Mouse (Mus musculus): ENCODE measurements around the gene Rnf224. TPM values are rescaled to one million over a fixed set of nuclear protein-coding genes. Genes with fewer than 3 reads are reported as not detected.
A peak's percentile ranks its signal among the peaks of the same experiment; 100 is the strongest.

The Rnf224 gene
- total and polyA plus RNA-seq, 2 experiments from 2014 or later = not detected

DNA sequence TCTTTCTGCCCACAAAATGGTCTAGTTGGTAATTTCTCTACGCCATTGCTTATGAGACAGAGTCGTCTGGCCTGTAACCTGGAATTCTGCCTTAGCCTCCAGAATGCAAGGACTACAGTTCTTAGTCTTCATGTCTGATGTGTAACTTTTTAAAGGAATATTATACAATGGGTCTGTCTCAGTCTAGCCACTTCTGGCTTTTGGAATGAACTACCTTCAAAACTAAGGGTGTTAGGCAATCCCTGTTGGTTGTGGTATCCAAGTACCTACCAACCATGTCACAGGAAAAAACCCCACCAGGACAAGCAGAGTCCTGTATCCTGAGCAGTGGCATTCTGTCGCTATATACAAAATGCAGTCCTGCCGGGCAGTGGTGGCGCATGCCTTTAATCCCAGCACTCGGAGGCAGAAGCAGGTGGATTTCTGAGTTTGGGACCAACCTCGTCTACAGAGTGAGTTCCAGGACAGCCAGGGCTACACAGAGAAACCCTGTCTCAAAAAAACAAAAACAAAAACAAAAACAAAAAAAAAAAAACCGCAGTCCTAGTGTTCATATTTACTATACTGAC lies 10.7 kb downstream of the Rnf224 start:
- TF ChIP-seq CTCF (IDR thresholded peaks at IDR 0.05; ENCODE audit: low read depth) (no peak), EP300 (IDR thresholded peaks at IDR 0.05; ENCODE audit: low read depth) (no peak)
- peak overlapping the region; percentile 95 for H3K27ac ChIP-seq (ENCODE audit: low read depth)
- H3K36me3 ChIP-seq (replicated peaks; ENCODE audit: control insufficient read depth, insufficient read depth, low read length) = peaks cover 11% of the 10 kb centered on the region
- H3K9me3 ChIP-seq (replicated peaks; ENCODE audit: control insufficient read depth, low read length) = no peaks in the 10 kb centered on the region
- ATAC-seq (ENCODE audit: insufficient read depth, low read depth) (no peak), DNase-seq (ENCODE audit: low spot score) (no peak)
- peaks cover 22% of the 10 kb centered on the region for H3K4me1 ChIP-seq (ENCODE audit: control insufficient read depth, insufficient read depth)
- no peak overlapping the region for H3K9ac ChIP-seq (replicated peaks; ENCODE audit: low read depth, low read length)
- 0 out of 2 replicates have a peak, but pooled peaks cover 4% of the 10 kb centered on the region for H3K27me3 ChIP-seq (ENCODE audit: control insufficient read depth, insufficient read depth, low read length)
- H3K4me2 ChIP-seq (ENCODE audit: low read depth, low read length) = peak overlapping the region; percentile 61
- 75% methylated on average over 8 of the region's 8 CpGs for WGBS
- H3K4me3 ChIP-seq (ENCODE audit: low read depth, low read length) = no peak overlapping the region

DNA sequence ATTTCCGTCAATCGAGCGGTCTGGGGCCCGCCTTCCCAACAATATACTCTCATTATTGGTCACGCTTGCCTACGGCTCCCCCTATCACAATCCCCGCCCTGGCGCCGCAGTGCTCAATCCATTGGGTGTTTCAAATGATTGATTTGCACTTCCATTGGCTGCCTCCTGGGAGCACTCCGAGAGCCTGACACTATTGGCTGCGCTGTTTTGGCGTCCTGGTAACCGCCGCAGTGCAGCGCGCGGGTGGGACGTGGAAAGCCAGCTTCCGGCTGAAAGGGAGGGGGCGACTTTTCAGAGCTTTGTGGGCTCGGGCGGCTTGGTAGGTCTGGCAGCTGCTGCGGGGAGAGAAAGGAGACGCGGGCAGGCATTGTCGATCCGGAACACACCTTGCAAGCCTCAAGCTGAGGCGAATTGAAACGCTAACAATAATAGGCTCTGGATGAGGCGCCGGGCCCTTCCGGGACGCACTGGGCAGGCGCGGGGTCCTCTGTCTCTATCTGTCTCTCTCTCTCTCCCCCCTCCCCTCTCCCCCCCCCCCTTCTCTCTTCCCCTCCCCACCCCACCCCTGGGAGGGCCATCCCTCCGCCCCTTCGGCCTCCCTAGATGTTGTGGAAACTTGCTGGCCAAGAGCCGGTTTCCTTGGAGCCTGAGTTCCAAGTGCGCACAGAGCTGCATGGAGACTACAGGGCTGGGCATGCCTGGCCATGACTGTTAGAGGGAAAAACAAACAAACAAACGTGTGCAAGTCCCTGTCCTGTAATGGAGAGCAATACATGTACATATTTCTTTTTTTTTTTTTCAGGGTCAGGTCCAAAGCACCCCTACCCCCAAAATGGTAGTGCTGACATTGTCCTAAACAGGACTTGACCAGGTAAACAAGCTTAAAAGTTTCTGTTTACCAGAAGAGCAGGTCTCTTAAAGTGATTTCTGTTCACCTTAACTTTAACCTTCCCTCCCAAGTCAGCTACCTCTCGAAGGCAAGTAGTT lies 11.5 kb downstream of the Rnf224 start:
- ATAC-seq (ENCODE audit: insufficient read depth, low read depth) (peak; percentile 90), DNase-seq (ENCODE audit: low spot score) (peak; percentile 100)
- no peaks in the 10 kb centered on the region for H3K9me3 ChIP-seq (replicated peaks; ENCODE audit: control insufficient read depth, low read length)
- H3K4me2 ChIP-seq (ENCODE audit: low read depth, low read length) = peak overlapping the region; percentile 61
- H3K4me3 ChIP-seq (ENCODE audit: low read depth, low read length) = peak overlapping the region; percentile 78
- H3K4me1 ChIP-seq (ENCODE audit: control insufficient read depth, insufficient read depth) = peaks cover 22% of the 10 kb centered on the region
- peaks cover 11% of the 10 kb centered on the region for H3K36me3 ChIP-seq (replicated peaks; ENCODE audit: control insufficient read depth, insufficient read depth, low read length)
- 2% methylated on average over 41 of the region's 41 CpGs for WGBS
- H3K27me3 ChIP-seq (ENCODE audit: control insufficient read depth, insufficient read depth, low read length) = no peaks in the 10 kb centered on the region
- H3K27ac ChIP-seq (ENCODE audit: low read depth) = peak overlapping the region; percentile 95
- peak overlapping the region; percentile 63 for H3K9ac ChIP-seq (replicated peaks; ENCODE audit: low read depth, low read length)
- no peak for TF ChIP-seq CTCF (IDR thresholded peaks at IDR 0.05; ENCODE audit: low read depth)
- peak; percentile 11; the same call in 1 of the 2 replicates for TF ChIP-seq EP300 (IDR thresholded peaks at IDR 0.05; ENCODE audit: low read depth)

DNA sequence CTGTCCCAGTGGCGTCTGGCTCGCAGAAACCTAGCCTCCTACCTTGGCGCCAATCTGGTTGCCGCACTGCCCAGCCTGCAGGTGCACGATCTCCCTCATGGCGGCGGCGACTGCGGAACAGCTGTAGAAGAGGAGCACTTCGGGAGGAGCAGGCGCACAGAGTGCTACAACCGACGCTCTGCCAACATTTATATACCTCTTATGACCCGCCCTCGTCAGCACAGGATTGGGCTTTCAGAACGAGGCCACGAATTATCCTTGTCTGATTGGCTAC lies 12.2 kb downstream of the Rnf224 start, which contains the start of gene Tubb4b:
TSS of gene Tubb4b (minus strand) at position 211 of the 274 bp plus-strand sequence.
- Histone ChIP-seq H3K4me2 (ENCODE audit: low read depth, low read length) (peak within 1 kb of the TSS; percentile 86), H3K27ac (ENCODE audit: low read depth) (peak within 1 kb of the TSS; percentile 96), H3K9ac (replicated peaks; ENCODE audit: low read depth, low read length) (peak within 1 kb of the TSS; percentile 83), H3K9me3 (replicated peaks; ENCODE audit: control insufficient read depth, low read length) (no peaks in the 10 kb centered on the region), H3K4me1 (ENCODE audit: control insufficient read depth, insufficient read depth) (peaks cover 22% of the 10 kb centered on the region), H3K36me3 (replicated peaks; ENCODE audit: control insufficient read depth, insufficient read depth, low read length) (peaks cover 11% of the 10 kb centered on the region), H3K27me3 (ENCODE audit: control insufficient read depth, insufficient read depth, low read length) (no peaks in the 10 kb centered on the region), H3K4me3 (ENCODE audit: low read depth, low read length) (peak within 1 kb of the TSS; percentile 78)
- no peak for DNase-seq (ENCODE audit: low spot score)
- TF ChIP-seq EP300 (IDR thresholded peaks at IDR 0.05; ENCODE audit: low read depth) = no peak
- TF ChIP-seq CTCF (IDR thresholded peaks at IDR 0.05; ENCODE audit: low read depth) = peak; percentile 20; the same call in 1 of the 2 replicates
- ATAC-seq (ENCODE audit: insufficient read depth, low read depth) = no peak
- WGBS = 0% methylated on average over 13 of the region's 17 CpGs

DNA sequence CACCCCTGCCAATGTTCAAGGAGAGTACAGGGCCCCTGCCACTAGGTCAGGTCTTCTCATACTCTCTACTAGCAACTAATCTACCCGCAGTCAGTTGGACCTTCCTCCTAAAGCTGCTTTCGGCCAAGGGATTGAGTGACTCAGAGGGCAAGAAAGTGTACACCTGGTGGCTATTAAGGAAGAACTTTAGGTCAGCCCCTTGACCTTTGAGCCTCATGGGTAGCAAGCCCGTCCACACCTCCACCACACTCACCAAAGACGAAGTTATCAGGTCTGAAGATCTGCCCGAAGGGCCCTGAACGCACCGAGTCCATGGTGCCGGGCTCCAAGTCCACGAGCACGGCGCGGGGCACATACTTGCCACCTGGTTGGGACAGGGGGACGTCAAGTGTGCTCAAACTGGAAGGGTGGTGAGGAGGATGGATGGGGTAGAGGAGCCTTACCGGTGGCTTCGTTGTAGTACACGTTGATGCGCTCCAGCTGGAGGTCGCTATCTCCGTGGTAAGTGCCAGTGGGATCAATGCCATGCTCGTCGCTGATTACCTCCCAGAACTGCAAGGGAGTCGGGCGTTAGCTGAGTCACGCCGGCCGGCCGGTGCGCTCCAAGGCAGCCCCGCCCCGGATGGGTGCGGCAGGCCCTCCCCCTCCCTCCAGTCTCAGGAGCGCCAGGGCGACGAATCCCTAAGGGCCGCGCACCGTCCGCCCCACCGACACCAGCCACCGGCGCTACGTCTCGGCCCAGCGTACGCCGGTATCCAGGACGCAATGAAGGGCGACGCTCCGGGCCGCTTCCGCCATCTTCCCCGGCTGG lies 12.7 kb downstream of the Rnf224 start:
- TF ChIP-seq EP300 (IDR thresholded peaks at IDR 0.05; ENCODE audit: low read depth) (peak; percentile 73), CTCF (IDR thresholded peaks at IDR 0.05; ENCODE audit: low read depth) (no peak)
- Histone ChIP-seq H3K9me3 (replicated peaks; ENCODE audit: control insufficient read depth, low read length) (no peaks in the 10 kb centered on the region), H3K4me2 (ENCODE audit: low read depth, low read length) (peak overlapping the region; percentile 86), H3K27me3 (ENCODE audit: control insufficient read depth, insufficient read depth, low read length) (no peaks in the 10 kb centered on the region), H3K4me3 (ENCODE audit: low read depth, low read length) (peak overlapping the region; percentile 78), H3K9ac (replicated peaks; ENCODE audit: low read depth, low read length) (peak overlapping the region; percentile 83), H3K36me3 (replicated peaks; ENCODE audit: control insufficient read depth, insufficient read depth, low read length) (peaks cover 11% of the 10 kb centered on the region), H3K27ac (ENCODE audit: low read depth) (peak overlapping the region; percentile 96), H3K4me1 (ENCODE audit: control insufficient read depth, insufficient read depth) (peaks cover 21% of the 10 kb centered on the region)
- DNase-seq (ENCODE audit: low spot score) (peak; percentile 79), ATAC-seq (ENCODE audit: insufficient read depth, low read depth) (peak; percentile 52)
- WGBS = under 1% methylated on average over 53 of the region's 53 CpGs

DNA sequence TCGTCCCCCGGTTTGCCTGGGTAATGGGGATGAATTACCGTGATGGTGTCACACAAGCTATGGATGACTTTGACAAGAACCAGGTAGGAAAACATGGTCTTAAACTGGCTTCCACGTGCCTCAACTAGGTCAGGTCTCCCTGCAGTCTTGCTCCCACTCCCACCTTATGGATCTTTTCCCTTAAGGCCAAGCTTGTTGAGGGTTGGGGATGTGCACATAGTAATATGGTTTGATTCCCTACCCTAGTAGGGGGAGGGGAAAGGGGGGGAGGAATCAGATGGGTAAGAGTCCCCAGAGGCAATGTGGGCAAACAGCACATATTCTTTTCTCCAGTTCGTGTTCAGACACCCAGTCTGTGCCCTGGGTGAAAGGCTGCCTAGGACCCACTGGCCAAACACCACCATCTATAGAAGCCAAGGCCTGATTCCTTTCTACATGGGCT lies 15.2 kb downstream of the Rnf224 start:
- Histone ChIP-seq H3K4me1 (ENCODE audit: control insufficient read depth, insufficient read depth) (peaks cover 13% of the 10 kb centered on the region), H3K36me3 (replicated peaks; ENCODE audit: control insufficient read depth, insufficient read depth, low read length) (peaks cover 11% of the 10 kb centered on the region), H3K9me3 (replicated peaks; ENCODE audit: control insufficient read depth, low read length) (no peaks in the 10 kb centered on the region), H3K4me2 (ENCODE audit: low read depth, low read length) (no peak overlapping the region), H3K4me3 (ENCODE audit: low read depth, low read length) (no peak overlapping the region), H3K27me3 (ENCODE audit: control insufficient read depth, insufficient read depth, low read length) (no peaks in the 10 kb centered on the region), H3K9ac (replicated peaks; ENCODE audit: low read depth, low read length) (no peak overlapping the region), H3K27ac (ENCODE audit: low read depth) (no peak overlapping the region)
- WGBS = 65% methylated on average over 5 of the region's 5 CpGs
- no peak for TF ChIP-seq CTCF (IDR thresholded peaks at IDR 0.05; ENCODE audit: low read depth)
- TF ChIP-seq EP300 (IDR thresholded peaks at IDR 0.05; ENCODE audit: low read depth) = no peak
- no peak for DNase-seq (ENCODE audit: low spot score)
- no peak for ATAC-seq (ENCODE audit: insufficient read depth, low read depth)

Measured in heart, postnatal 0 days (tissue).